ENCODE assay signal across 13 mouse cellular contexts in genomic region chr10:70952056-70952769, GRCm38 (mm10).
DNase-seq lines count a peak whose midpoint lies in the region; ATAC-seq and TF ChIP-seq lines count a peak whose summit lies in the region.
"Had no signal": no experiment of that assay in that cellular context is flagged by ENCODE, and none has a peak within 500 bp of the region (broad histone marks: within the 10 kb centered on the region; RNA-seq: fewer than 3 reads in every experiment).

No protein-coding gene starts in this region.

- 0 out of 2 replicates have a peak overlapping the region, but pooled peaks have one; percentile 19 for H3K27ac ChIP-seq in embryonic facial prominence, embryonic 10.5 days (replicated peaks)
- H3K27ac ChIP-seq in hindbrain, postnatal 0 days: peak overlapping the region; percentile 80
- H3K27ac ChIP-seq in midbrain, postnatal 0 days (ENCODE audit: low read depth, low read length): peak overlapping the region; percentile 80
- no peak overlapping the region for H3K27ac ChIP-seq in liver, embryonic 11.5 days (ENCODE audit: low read depth, low read length)

- 77% methylated on average over 11 of the region's 11 CpGs for WGBS in embryonic facial prominence, embryonic 10.5 days
- WGBS in hindbrain, postnatal 0 days: 14% methylated on average over 11 of the region's 11 CpGs
- 14% methylated on average over 11 of the region's 11 CpGs for WGBS in midbrain, postnatal 0 days
- 82% methylated on average over 11 of the region's 11 CpGs for WGBS in liver, embryonic 11.5 days

- no peaks in the 10 kb centered on the region for H3K36me3 ChIP-seq in embryonic facial prominence, embryonic 10.5 days (replicated peaks)
- no peaks in the 10 kb centered on the region for H3K36me3 ChIP-seq in hindbrain, postnatal 0 days (ENCODE audit: insufficient read depth, low read length)
- H3K36me3 ChIP-seq in midbrain, postnatal 0 days (ENCODE audit: insufficient read depth, low read length): no peaks in the 10 kb centered on the region
- no peaks in the 10 kb centered on the region; the same call in 1 of the 2 replicates for H3K36me3 ChIP-seq in liver, embryonic 11.5 days (ENCODE audit: control insufficient read depth, insufficient read depth, low read length)

- peak; percentile 86 for ATAC-seq in hindbrain, postnatal 0 days
- peak; percentile 78 for ATAC-seq in midbrain, postnatal 0 days (ENCODE audit: low FRiP score)
- ATAC-seq in liver, embryonic 11.5 days (replicated peaks; ENCODE audit: low FRiP score): no peak
- ATAC-seq: intestine, embryonic 16.5 days had no signal

- TF ChIP-seq CTCF in hindbrain, postnatal 0 days (IDR thresholded peaks at IDR 0.05; ENCODE audit: low read depth): peak; percentile 25; the same call in 1 of the 2 replicates
- peak; percentile 44 for TF ChIP-seq CTCF in midbrain, postnatal 0 days (IDR thresholded peaks at IDR 0.05)

- H3K9me3 ChIP-seq in embryonic facial prominence, embryonic 10.5 days: no peaks in the 10 kb centered on the region
- H3K9me3 ChIP-seq in hindbrain, postnatal 0 days (ENCODE audit: low read length): no peaks in the 10 kb centered on the region
- H3K9me3 ChIP-seq in midbrain, postnatal 0 days (ENCODE audit: low read length): no peaks in the 10 kb centered on the region
- H3K9me3 ChIP-seq in liver, embryonic 11.5 days (ENCODE audit: control insufficient read depth, low read length): no peaks in the 10 kb centered on the region

- H3K9ac ChIP-seq in hindbrain, postnatal 0 days (replicated peaks; ENCODE audit: low read length): peak overlapping the region; percentile 48
- H3K9ac ChIP-seq in midbrain, postnatal 0 days (replicated peaks; ENCODE audit: low read length, poor library complexity, severe bottlenecking): peak overlapping the region; percentile 51
- H3K9ac ChIP-seq in liver, embryonic 11.5 days (ENCODE audit: low read depth, low read length): no peak overlapping the region

- peak; percentile 85 for DNase-seq in brain, adult 2 months (ENCODE audit: low read depth, low spot score)
- DNase-seq in embryonic facial prominence, embryonic 10.5 days (ENCODE audit: low spot score): no peak
- DNase-seq in hindbrain, postnatal 0 days (ENCODE audit: low spot score): peak; percentile 83
- peak; percentile 88 for DNase-seq in midbrain, postnatal 0 days (ENCODE audit: low spot score)
- DNase-seq in urinary bladder, postnatal 36 days (ENCODE audit: low spot score in 2 of 2): no peak
- DNase-seq in spleen, postnatal 14 days (ENCODE audit: low spot score in 2 of 2): no peak
- no peak for DNase-seq in liver
- no peak for DNase-seq in liver, embryonic 11.5 days (ENCODE audit: low spot score)
- DNase-seq: adrenal gland, adult 2 months; cerebellum, postnatal 36 days; gastrocnemius, postnatal 25 days; lung, adult 18-20 months had no signal

- peaks cover 21% of the 10 kb centered on the region for H3K4me1 ChIP-seq in embryonic facial prominence, embryonic 10.5 days
- H3K4me1 ChIP-seq in hindbrain, postnatal 0 days (ENCODE audit: insufficient read depth, low read length): peaks cover 15% of the 10 kb centered on the region
- H3K4me1 ChIP-seq in midbrain, postnatal 0 days (ENCODE audit: insufficient read depth, low read length): peaks cover 10% of the 10 kb centered on the region
- H3K4me1 ChIP-seq in liver, embryonic 11.5 days (replicated peaks; ENCODE audit: control insufficient read depth, insufficient read depth, low read length): no peaks in the 10 kb centered on the region

- peak overlapping the region; percentile 54 for H3K4me2 ChIP-seq in hindbrain, postnatal 0 days (ENCODE audit: low read depth, low read length)
- H3K4me2 ChIP-seq in midbrain, postnatal 0 days (ENCODE audit: low read depth, low read length, poor library complexity, severe bottlenecking): peak overlapping the region; percentile 47
- no peak overlapping the region for H3K4me2 ChIP-seq in liver, embryonic 11.5 days

- no peak overlapping the region for H3K4me3 ChIP-seq in embryonic facial prominence, embryonic 10.5 days
- peak overlapping the region; percentile 21 for H3K4me3 ChIP-seq in hindbrain, postnatal 0 days (ENCODE audit: low read length)
- H3K4me3 ChIP-seq in midbrain, postnatal 0 days (ENCODE audit: low read depth, low read length): peak overlapping the region; percentile 25
- no peak overlapping the region for H3K4me3 ChIP-seq in liver, embryonic 11.5 days (ENCODE audit: low read depth, low read length)

- no peaks in the 10 kb centered on the region for H3K27me3 ChIP-seq in embryonic facial prominence, embryonic 10.5 days (replicated peaks; ENCODE audit: low read depth, poor library complexity, severe bottlenecking)
- H3K27me3 ChIP-seq in hindbrain, postnatal 0 days (ENCODE audit: insufficient read depth, low read length): no peaks in the 10 kb centered on the region
- H3K27me3 ChIP-seq in midbrain, postnatal 0 days (ENCODE audit: insufficient read depth, low read length): no peaks in the 10 kb centered on the region
- H3K27me3 ChIP-seq in liver, embryonic 11.5 days (replicated peaks; ENCODE audit: control insufficient read depth, insufficient read depth, low read length): no peaks in the 10 kb centered on the region

Comparison
In these comparisons a context has a peak if more than half of its experiments do, and no peak if none do; other contexts are left out.
1. DNase-seq: peak in brain, adult 2 months (single experiment), hindbrain, postnatal 0 days (single experiment) and midbrain, postnatal 0 days (single experiment); none in embryonic facial prominence, embryonic 10.5 days (single experiment), urinary bladder, postnatal 36 days (0 of 2), spleen, postnatal 14 days (0 of 2), liver (single experiment) and liver, embryonic 11.5 days (single experiment).
2. H3K4me3 ChIP-seq: peak in hindbrain, postnatal 0 days (single experiment) and midbrain, postnatal 0 days (single experiment); none in embryonic facial prominence, embryonic 10.5 days (single experiment) and liver, embryonic 11.5 days (single experiment).